Mouse (Mus musculus) ES-Bruce4 (cell line): Measurements from ENCODE around the gene Phospho1. TPM values are rescaled to one million over a fixed set of nuclear protein-coding genes. Genes with fewer than 3 reads are reported as not detected.

Experiments used
- H3K27ac ChIP-seq: 2 replicates; pipeline ENCODE4 v1.5.1; 2012; ENCODE audit warnings: low read length, inconsistent platforms; ENCODE audit not compliant: insufficient read depth
- H3K27me3 ChIP-seq: 2 replicates; pipeline ENCODE4 v1.6.1; 2012; ENCODE audit warnings: mild to moderate bottlenecking, low read length, inconsistent platforms; ENCODE audit not compliant: control insufficient read depth, poor library complexity, insufficient read depth, severe bottlenecking
- H3K36me3 ChIP-seq: 2 replicates; pipeline ENCODE4 v1.6.1; 2012; ENCODE audit warnings: inconsistent platforms, mild to moderate bottlenecking, low read length, moderate library complexity; ENCODE audit not compliant: control insufficient read depth, poor library complexity, insufficient read depth, severe bottlenecking
- H3K4me1 ChIP-seq: one replicate; pipeline ENCODE4 v1.8.1; 2011; ENCODE audit warnings: low read length; ENCODE audit not compliant: control insufficient read depth, insufficient read depth
- H3K4me3 ChIP-seq: 2 replicates; pipeline ENCODE4 v1.5.1; 2011; ENCODE audit warnings: low read depth, mild to moderate bottlenecking, low read length
- H3K9ac ChIP-seq: 2 replicates; pipeline ENCODE4 v1.6.1; 2012; ENCODE audit warnings: low read depth, mild to moderate bottlenecking, inconsistent platforms; ENCODE audit not compliant: poor library complexity, severe bottlenecking
- H3K9me3 ChIP-seq: replicated peaks from 2 replicates; pipeline ENCODE4 v1.6.1; 2012; ENCODE audit warnings: mild to moderate bottlenecking, low read length, inconsistent platforms; ENCODE audit not compliant: control insufficient read depth, poor library complexity, insufficient read depth, severe bottlenecking
- CTCF ChIP-seq: IDR thresholded peaks from one replicate; pipeline ENCODE4 v1.8.1; 2011; ENCODE audit warnings: low read depth, low read length
- EP300 ChIP-seq: IDR thresholded peaks from 2 replicates; pipeline ENCODE4 v1.6.1; 2011; ENCODE audit warnings: low read depth, low read length; ENCODE audit not compliant: insufficient read depth
- POLR2A ChIP-seq: IDR thresholded peaks from one replicate; pipeline ENCODE4 v1.8.1; 2011; ENCODE audit warnings: low read length; ENCODE audit not compliant: insufficient read depth
- polyA plus RNA-seq: library from polyadenylated mRNA; stranded (reverse); fragments of >200 nt; gene quantifications from 2 replicates; pipeline ENCODE4 v1.2.4, GENCODE M21; 2011; ENCODE audit warnings: low read depth; ENCODE audit not compliant: missing spikeins, insufficient read depth, insufficient read length

Gene Phospho1
- polyA plus RNA-seq, 1 experiment: 5.8 TPM

DNA sequence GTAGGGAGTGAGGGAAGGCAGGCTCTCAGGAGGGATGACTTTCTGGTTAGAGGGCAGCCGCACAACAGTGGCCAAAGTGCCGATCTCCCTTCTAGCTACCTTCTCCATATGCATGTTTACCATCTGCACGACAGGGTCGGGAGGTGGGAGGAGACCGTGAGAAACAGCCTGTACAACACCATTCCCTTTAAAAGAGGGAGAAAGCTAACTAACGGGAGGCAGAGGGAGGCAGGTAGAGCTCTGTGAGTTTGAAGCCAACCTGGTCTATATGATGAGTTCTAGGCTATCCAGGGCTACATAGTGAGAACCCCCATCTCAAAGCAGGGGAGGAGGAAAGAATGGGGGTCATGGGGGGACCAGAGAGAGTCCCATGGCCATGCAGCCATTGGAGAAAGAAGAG lies 11.5 kb downstream of the Phospho1 start:
- H3K4me3 ChIP-seq: no peak overlapping the region
- no peaks in the 10 kb centered on the region for H3K9me3 ChIP-seq
- H3K27me3 ChIP-seq: no peaks in the 10 kb centered on the region
- peaks cover 5% of the 10 kb centered on the region for H3K4me1 ChIP-seq
- H3K36me3 ChIP-seq: no peaks in the 10 kb centered on the region
- TF ChIP-seq EP300 (no peak), CTCF (no peak), POLR2A (no peak)
- H3K9ac ChIP-seq: no peak overlapping the region
- H3K27ac ChIP-seq: no peak overlapping the region

DNA sequence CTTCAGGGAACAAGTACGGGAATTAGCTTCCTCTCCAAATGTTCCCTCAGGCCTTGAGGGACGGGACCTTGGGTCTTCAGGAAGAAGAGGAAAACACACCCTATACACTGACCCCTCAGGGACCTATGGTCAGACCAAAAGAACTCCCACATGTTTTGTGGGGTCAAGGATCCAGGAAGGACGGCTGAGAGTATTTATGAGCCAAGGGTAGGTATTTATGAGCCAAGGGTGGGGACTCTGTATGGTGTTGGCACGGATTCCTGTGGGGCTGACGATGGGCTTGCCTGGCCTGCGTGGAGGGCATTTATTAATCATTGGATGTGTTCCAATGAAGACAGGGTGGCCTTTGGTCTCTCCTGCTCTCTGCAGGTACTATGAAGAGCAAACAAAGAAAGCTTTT lies 12.1 kb downstream of the Phospho1 start:
- Histone ChIP-seq H3K4me3 (no peak overlapping the region), H3K9me3 (no peaks in the 10 kb centered on the region), H3K27ac (no peak overlapping the region), H3K27me3 (no peaks in the 10 kb centered on the region), H3K4me1 (peaks cover 5% of the 10 kb centered on the region), H3K9ac (no peak overlapping the region), H3K36me3 (no peaks in the 10 kb centered on the region)
- TF ChIP-seq CTCF: no peak
- no peak for TF ChIP-seq POLR2A
- TF ChIP-seq EP300: no peak

DNA sequence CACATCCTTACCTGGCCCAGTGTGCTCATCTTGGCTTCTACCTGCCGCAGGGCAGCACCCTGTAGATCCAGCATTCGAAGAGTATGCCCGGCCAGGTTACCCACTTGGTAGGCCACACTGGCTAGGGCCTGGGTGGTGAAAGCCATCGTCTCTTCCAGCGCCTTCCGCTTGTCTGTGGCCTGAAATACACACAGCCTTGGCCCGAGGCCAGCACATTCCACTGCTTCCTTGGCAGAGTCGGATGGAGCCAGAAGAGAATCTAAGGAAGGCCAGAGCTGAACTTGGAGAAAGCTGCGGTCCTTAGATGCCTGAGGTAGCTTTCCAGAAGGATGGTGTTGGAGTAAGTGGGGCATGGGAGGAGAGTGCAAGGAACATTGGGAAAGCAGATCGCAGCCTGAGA lies 12.8 kb downstream of the Phospho1 start, which contains the start of gene Gngt2:
TSS of gene Gngt2 (plus strand) at position 158 of the 400 bp plus-strand sequence.
- Histone ChIP-seq H3K27ac (no peak within 1 kb of the TSS), H3K4me3 (no peak within 1 kb of the TSS), H3K4me1 (peaks cover 5% of the 10 kb centered on the region), H3K36me3 (no peaks in the 10 kb centered on the region), H3K9me3 (no peaks in the 10 kb centered on the region), H3K9ac (no peak within 1 kb of the TSS), H3K27me3 (no peaks in the 10 kb centered on the region)
- no peak for TF ChIP-seq POLR2A
- no peak for TF ChIP-seq CTCF
- no peak for TF ChIP-seq EP300

DNA sequence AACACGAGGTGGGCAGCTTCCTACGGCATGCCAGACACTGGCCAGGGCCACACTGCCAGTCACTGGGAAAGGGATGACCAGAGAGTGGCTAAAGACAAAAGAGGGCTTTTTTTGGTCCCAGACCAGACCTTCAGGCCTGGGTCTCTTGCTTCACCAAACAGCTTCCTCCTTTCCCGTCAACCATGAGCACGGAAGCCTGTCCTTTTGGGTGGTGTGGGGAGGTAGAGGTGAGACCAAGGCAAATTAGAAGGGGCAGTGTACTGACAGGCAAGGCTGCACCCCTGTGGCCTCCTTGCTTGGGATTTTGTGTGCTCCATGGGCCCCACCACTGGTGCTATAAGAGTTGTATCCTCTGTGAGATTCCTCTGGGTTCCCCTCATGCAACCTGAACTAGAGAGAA lies 14.3 kb downstream of the Phospho1 start:
- Histone ChIP-seq H3K4me3 (no peak overlapping the region), H3K36me3 (no peaks in the 10 kb centered on the region), H3K9ac (no peak overlapping the region), H3K9me3 (no peaks in the 10 kb centered on the region), H3K4me1 (peaks cover 11% of the 10 kb centered on the region), H3K27ac (no peak overlapping the region), H3K27me3 (no peaks in the 10 kb centered on the region)
- TF ChIP-seq EP300 (no peak), POLR2A (no peak), CTCF (no peak)

DNA sequence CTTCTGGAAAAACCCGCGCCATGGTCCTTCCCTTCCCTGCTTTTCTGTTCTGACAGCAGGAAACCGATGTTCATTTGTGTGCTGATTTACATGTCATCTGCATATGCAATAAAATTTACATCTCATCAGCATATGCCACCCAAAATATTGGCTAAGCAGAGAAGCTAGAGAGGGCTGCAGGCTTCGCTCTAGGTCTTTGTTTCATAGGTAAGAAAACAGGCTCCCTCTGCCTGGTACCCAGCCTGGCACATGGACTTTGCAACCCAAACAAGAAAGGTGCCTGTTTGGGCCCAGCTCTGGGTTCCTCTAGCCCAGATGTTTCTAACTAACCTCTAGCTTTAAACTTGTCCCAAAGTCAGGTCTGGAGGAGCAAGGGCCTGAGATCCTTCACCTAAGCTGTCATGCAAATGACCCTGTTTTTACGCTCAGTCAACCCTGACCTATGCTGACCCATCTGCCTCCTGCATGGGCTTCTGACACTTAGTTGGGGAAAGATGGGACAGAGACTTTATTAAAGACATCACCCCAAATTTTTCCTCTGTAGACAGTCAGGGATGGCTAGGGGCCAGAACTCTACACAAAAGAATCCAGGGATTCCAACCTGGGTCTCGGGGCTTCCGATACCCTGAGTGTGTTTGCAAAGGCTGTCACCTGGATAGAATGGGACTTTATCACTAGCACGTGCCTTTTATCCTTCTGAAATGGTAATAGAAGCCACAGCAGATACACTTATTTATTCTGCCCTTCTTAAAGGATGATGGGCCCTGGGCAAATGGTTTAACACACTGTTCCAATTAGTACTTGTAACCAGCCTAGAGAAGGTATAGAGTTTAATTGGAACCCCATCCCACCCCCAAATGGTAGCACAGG lies 14.9 kb downstream of the Phospho1 start:
- Histone ChIP-seq H3K9ac (no peak overlapping the region), H3K27ac (no peak overlapping the region), H3K36me3 (no peaks in the 10 kb centered on the region), H3K4me3 (no peak overlapping the region), H3K27me3 (no peaks in the 10 kb centered on the region), H3K9me3 (no peaks in the 10 kb centered on the region), H3K4me1 (peaks cover 11% of the 10 kb centered on the region)
- TF ChIP-seq CTCF (no peak), EP300 (no peak), POLR2A (no peak)
